Mouse (Mus musculus) kidney, adult 18-20 months (tissue): ENCODE measurements at regions not wholly inside any gene's neighbourhood (a gene's known extent, or its start where the extent isn't known, plus 50 kb on each side); places are given as distances from the start of the nearest gene placed in this dataset.

ENCODE experiments used
- DNase-seq: peaks from one replicate; pipeline ENCODE4 v3.0.0; 2021

GRCm38 (mm10) chr10:117555044-117555443, 74.3 kb upstream of the Cpm start:
- DNase-seq = no peak

GRCm38 (mm10) chr10:117554533-117554932, 74.8 kb upstream of the Cpm start:
- no peak for DNase-seq

DNA sequence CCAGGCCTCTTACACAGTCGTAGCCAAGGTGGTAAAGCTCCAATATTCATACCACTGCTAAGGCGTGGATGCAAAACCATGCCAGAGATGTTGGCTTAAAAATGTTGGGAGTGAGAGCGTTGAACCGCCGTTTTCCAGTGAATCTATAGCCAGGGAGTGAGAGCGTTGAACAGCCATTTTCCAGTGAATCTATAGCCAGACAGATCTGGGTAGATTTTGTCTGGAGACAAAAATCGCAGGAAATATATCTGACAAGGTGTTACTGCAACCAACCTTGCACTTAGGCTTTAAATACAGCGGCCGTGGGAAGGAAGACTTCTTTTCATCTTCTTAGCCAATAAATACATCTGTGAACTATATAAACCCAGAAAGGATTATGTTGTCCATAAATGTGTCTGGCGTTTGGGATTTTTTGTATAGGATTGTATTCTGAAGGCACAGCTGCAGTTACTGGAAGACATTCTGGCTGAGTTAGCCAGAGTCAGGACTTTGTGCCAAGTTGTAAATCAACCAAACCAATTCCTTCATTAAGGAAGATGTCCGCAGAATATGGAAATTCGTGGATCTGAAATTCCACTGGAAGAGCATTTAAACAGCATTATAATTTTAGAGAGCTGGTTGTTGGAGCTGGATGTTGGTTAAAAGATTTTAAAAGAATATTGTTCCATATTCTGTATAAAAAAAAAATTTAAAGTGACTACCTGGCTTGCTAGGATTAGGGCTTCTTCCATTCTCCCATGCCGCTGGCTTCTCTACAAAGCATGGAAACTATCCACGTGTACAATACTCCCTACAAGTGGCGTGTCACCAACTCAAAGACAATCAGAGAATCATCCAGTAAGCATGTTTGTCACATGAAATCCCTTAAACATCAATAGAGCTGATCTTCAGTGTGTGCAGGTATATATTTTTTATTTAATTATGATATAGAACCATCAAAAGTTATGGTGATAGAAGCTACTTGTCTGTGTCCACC, 75.8 kb upstream of the Cpm start:
- no peak for DNase-seq

DNA sequence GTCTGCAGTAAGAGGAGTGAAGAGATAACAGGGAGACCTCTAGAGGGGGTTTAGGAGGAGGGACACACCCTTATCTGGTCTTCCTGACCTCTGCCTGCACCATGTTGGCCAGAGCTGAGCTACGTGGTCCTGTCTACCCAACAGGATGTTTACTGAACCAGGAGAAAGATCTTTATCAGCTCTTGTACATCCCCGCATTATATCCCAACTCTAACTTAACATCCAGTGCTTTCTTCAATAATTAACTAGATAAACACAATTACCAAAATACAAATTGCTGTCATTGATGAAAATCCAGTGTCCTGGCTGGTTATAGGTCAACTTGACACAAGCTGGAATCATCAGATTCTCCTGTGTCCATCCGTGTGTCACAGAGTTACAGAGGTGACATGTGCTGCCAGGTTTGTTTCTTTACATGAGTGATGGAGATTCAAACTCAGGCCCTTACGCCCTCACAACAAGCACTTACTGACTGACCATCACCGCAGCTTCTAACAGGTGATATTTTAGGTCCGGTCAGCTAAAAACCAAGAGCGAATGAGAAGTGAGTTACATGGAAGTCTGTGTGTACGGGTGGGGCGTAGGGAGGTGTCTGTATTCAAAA, 77.1 kb upstream of the Cpm start:
- DNase-seq = no peak

GRCm38 (mm10) chr10:117551234-117552048, 77.9 kb upstream of the Cpm start:
- no peak for DNase-seq

GRCm38 (mm10) chr10:117549854-117550605, 79.3 kb upstream of the Cpm start:
- DNase-seq = no peak

DNA sequence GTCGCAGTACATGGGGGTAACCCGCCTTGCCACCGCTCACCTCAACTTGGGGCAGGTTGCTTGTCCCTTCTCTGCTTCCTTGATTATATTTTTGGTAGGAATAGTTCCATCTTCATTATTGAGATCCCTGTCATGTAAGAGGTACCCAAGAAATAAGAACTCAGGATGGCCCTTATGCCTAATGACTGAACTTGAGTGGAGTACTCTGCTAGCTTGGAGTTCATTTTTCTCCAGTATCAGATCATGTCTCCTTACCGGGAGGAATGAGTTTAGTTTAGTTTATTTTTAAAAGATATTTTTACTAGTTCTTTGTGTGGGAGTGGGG, 79.8 kb upstream of the Cpm start:
- no peak for DNase-seq

DNA sequence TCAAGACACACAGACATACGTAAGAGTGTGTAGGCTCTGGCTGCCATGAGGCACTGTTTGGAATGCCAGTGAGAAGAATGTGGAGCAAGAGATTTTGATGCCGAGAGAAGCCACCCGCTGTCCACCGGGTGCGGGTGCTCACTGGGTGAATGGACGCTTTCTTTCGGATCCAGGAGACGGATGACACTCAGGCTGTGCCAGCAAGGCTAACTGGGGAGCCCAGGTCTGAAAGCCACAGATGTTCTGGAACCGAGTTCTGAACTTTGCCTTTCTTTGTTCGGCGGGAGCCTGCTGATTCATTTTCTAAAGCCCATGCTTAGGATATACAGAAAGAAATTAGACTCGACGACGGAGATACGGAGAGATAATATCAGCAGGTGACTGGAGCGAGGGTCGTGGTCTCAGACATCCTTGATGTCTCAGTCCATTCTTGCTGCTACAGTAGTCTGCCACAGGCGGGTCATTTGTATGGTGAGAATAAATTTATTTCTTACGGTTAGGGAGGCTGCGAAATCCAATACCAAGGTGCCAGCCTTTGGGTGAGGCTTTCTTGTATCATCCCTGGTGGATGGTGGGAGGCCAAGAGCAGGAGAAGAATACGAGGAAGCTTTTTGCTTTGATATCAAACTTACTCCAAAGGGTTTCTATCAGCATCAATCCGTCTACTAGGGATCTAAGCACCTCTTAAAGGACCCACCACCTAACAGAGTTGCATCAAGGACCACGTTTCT, 80.4 kb upstream of the Cpm start:
- no peak for DNase-seq

DNA sequence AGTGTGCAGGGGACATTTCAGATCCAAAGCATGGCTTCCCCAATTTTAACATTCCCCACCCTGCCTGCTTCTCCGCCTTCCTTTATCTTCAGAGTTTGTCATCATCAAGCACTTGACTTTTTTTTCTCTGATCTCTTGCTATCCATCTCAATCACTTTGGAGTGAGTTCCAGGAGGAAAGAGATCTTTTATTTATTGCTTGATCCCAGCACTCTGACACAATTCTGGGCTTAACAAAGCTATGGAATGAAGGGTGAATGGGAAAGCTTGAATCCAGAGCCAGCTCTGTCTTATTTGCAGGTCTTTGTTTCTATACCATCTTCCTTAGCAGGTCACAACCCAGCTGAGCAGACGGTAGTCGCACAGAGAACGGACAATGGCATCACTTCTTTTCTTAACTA, 81.0 kb upstream of the Cpm start:
- no peak for DNase-seq

GRCm38 (mm10) chr10:117547275-117547674, 82.0 kb upstream of the Cpm start:
- no peak for DNase-seq

- no peak for DNase-seq
Measured at GRCm38 (mm10) chr10:117545842-117546631, 83.3 kb upstream of the Cpm start.

DNA sequence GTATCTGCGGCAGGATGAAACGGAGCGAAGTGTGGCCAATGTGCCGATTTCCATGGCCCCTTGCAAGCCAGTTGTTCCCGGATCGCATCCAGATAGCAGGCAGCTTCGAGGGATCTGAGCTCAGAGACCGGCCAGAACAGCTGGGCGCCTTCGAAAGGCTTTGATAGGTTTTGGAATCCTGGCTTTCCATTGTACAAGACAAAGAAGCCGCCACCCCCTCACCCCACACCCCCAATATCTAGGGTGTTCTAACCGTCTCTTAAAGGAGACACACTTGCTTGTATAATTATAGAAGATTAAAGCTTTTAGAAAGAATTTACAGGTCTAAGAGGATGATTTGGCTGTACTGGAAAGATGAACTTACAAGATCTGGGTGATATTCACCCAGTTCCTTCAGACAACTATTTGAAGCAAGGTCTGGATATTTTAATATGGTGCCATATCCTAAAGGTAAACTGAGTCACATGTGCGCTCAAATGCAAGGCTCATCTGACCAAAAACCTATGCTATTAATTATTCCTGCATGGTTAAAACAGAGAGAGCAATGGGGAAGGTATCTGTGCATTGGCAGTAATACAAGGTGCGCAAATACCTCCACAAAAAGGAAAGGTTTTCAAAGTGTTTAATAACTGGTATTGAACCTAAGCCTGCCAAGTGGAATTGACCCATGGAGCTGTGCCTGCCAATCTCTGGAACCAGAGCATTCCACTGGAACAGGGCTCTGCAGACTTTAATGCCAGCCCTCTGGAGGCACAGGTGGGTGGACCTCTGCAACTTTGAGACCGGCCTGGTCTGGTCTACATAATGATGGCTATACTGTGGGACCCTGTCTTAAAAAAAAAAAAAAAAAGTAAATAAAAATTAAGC, 84.4 kb upstream of the Cpm start:
- no peak for DNase-seq

GRCm38 (mm10) chr10:117543995-117544679, 85.2 kb upstream of the Cpm start:
- no peak for DNase-seq

DNA sequence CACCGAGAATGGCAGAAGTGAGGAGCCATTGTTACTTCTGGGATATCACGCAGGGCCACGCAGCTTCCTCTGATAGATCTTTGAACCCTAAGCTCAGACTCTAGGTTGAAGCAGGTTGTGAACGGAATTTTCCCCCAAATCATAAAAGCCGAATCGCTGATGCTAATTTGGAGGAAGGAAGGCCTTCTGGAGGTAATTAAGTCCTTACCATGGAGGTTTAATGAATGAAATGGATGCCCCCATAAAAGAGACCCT, 85.7 kb upstream of the Cpm start:
- no peak for DNase-seq

DNA sequence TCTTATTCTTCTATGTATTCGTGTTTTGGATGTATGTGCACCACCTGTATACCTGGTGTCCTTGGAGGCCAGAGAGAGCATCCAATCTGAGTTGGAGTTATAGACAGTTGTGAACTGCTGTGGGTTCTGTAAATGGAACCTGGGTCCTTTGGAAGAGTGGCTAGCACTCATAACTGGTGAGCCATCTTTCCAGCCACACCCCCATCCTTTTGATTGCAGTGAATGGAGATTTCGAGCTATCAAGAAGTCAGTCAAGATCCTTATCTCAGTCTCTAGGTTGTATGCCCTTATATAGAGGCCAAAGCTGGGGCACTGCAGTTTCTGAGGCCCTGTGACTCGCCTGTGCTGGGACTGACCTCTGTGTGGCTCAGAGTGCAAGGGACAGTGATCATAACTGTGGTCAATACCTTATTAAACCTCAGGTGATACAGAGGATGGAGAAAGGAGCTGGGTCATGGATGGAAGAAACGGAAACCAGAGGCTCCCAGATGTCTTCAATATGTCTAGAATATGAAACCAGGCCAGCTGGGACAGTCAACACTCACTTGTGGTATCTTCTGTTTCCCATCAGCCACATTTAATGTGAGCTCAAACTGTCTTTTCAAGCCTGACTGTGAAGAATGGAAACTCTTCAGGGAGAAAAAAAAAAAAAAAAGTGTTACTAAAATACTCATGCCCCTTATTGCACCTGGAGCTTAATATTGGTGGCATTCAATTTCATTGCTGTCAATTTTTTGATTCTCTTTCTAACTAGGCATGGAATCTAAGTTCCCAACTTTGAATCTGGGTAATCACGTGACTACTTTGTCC, 86.2 kb upstream of the Cpm start:
- no peak for DNase-seq

DNA sequence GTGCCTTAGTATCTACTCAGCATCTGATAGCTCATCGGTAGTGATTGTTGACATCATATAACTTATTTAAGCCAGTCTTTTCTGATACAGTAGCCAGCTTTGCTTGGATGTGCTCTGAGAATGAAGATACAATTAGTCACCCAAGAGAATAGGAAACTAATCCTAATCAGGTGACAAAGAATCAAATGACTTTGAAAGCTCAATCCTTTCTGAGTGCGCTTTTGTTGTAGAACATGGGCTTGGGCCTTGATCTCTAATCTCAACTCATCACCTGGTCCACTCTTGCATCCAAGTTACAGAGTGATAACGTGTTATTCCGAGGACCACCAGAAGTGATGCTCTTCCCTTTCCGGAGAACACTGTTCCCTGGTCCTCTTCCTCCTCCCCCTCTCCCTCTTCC, 86.9 kb upstream of the Cpm start:
- DNase-seq = no peak

DNA sequence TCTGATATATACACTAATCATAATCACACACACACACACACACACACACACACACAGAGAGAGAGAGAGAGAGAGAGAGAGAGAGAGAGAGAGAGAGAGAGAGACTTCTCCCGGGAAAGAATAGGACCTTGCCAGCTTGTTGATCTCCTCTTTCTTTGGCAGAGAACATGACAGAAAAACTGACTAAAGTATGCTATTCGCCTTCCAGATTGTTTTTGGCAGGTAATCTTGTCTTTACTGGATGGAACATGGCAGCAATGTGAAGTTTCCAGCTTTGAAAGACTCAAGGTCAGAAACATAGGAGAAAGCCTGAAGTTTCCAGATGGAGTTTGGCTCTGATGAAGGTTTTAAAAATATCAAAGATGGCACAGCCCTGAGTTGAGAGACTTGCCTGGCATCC, 87.8 kb upstream of the Cpm start:
- DNase-seq = no peak

DNA sequence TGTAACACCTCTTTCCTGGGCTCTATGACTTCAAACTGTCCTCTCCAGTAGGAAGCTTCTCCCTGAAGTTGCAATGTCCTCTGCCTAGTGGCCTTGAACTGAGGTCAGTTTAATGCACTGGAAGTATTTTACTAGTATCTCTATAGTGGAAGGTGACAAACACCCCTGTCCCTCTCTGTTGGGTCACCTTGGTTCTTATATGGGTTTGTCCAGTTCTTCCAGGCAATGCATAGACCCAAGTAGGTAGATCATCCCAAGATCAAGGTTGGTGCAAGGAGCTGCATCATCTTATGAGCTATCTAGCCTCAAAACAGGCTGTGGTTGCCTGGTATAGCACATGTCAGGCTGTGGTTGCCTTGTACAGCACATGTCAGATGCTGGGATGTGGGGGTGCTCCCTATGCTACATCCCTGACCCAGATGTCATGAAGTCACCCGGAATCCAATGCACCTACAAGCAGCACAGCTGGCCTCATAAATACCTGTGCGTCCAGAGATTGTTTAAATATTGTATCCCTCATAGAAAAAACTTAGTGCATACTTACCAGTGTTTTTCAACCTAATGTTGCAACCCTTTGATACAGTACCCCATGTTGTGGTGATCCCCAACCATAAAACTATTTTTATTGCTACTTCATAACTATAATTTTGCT, 88.4 kb upstream of the Cpm start:
- no peak for DNase-seq
